Mouse (Mus musculus) CH12.LX (cell line): Measurements from ENCODE around the gene Dtx1. TPM values are rescaled to one million over a fixed set of nuclear protein-coding genes. Genes with fewer than 3 reads are reported as not detected.

Experiments
- DNase-seq: peaks from one replicate; pipeline ENCODE4 v3.0.0-alpha.2; 2013; ENCODE audit errors: extremely low read depth
- H3K27ac ChIP-seq: 2 replicates; pipeline ENCODE4 v1.5.1; 2012; ENCODE audit warnings: low read depth, mild to moderate bottlenecking, control low read depth, moderate library complexity; ENCODE audit not compliant: insufficient read depth
- H3K27me3 ChIP-seq: replicated peaks from 2 replicates; pipeline ENCODE3; 2012; ENCODE audit warnings: inconsistent platforms
- H3K36me3 ChIP-seq, 2 experiments: replicated peaks in 1 of 2; 2 replicates each; pipeline versions ENCODE3 to v1.6.1; 2012; ENCODE audit warnings: inconsistent platforms in 1 of 2, low read length in 1 of 2, mild to moderate bottlenecking in 1 of 2, mixed read lengths in 1 of 2, moderate library complexity in 1 of 2; ENCODE audit not compliant: control insufficient read depth in 1 of 2, insufficient read depth in 1 of 2
- H3K4me1 ChIP-seq, 2 experiments: 2 replicates each; pipeline ENCODE4 v1.6.1; 2012; ENCODE audit warnings: inconsistent platforms in 1 of 2, moderate library complexity in 1 of 2; ENCODE audit not compliant: insufficient read depth in 2 of 2, control insufficient read depth in 1 of 2
- H3K4me2 ChIP-seq: 2 replicates; pipeline ENCODE4 v1.6.1; 2012; ENCODE audit warnings: low read depth, mild to moderate bottlenecking, control low read depth; ENCODE audit not compliant: poor library complexity, insufficient read depth, severe bottlenecking
- H3K4me3 ChIP-seq, 3 experiments: fragments of 150-350 bp in 1 of 3; sonication (generic) in 1 of 3; replicated peaks in 1 of 3; 2 replicates each; pipeline versions ENCODE3 to v1.5.1; 2011 to 2012; ENCODE audit warnings: low read depth in 2 of 3, low read length in 2 of 3, mild to moderate bottlenecking in 2 of 3, moderate library complexity in 2 of 3, control low read depth in 1 of 3, improper control_type of control experiment in 1 of 3, inconsistent platforms in 1 of 3, mixed read lengths in 1 of 3; ENCODE audit not compliant: poor library complexity in 1 of 3
- H3K79me2 ChIP-seq: replicated peaks from 2 replicates; pipeline ENCODE4 v1.6.1; 2012; ENCODE audit warnings: mild to moderate bottlenecking, moderate library complexity; ENCODE audit not compliant: control insufficient read depth, poor library complexity, insufficient read depth, severe bottlenecking; ENCODE audit errors: extremely low read depth
- H3K9ac ChIP-seq: 2 replicates; pipeline ENCODE4 v1.6.1; 2012; ENCODE audit warnings: low read depth, mild to moderate bottlenecking, control low read depth, moderate library complexity; ENCODE audit not compliant: insufficient read depth
- H3K9me3 ChIP-seq: replicated peaks from 2 replicates; pipeline ENCODE3; 2012; ENCODE audit warnings: low read length, inconsistent platforms, mixed read lengths
- BHLHE40 ChIP-seq: IDR thresholded peaks from 2 replicates; pipeline ENCODE4 v1.6.1; 2011; ENCODE audit warnings: mild to moderate bottlenecking, low read depth, low read length, improper control_type of control experiment
- ELF1 ChIP-seq: IDR thresholded peaks from 2 replicates; pipeline ENCODE4 v1.6.1; 2014; ENCODE audit warnings: low read depth, mild to moderate bottlenecking, inconsistent platforms, low read length, improper control_type of control experiment
- EP300 ChIP-seq: IDR thresholded peaks from 2 replicates; pipeline ENCODE4 v1.6.1; 2011; ENCODE audit warnings: low read length, improper control_type of control experiment
- HCFC1 ChIP-seq: IDR thresholded peaks from 2 replicates; pipeline ENCODE4 v1.6.1; 2012; ENCODE audit warnings: low read depth, mild to moderate bottlenecking, inconsistent platforms, low read length, improper control_type of control experiment
- IRF4 ChIP-seq: IDR thresholded peaks from 2 replicates; pipeline ENCODE4 v1.6.1; 2014; ENCODE audit warnings: low read depth, mild to moderate bottlenecking, inconsistent platforms, low read length, improper control_type of control experiment
- MAFK ChIP-seq: IDR thresholded peaks from 2 replicates; pipeline ENCODE4 v1.6.1; 2011; ENCODE audit warnings: low read length, improper control_type of control experiment; ENCODE audit not compliant: insufficient replicate concordance
- MXI1 ChIP-seq: IDR thresholded peaks from 2 replicates; pipeline ENCODE4 v1.6.1; 2011; ENCODE audit warnings: mild to moderate bottlenecking, low read depth, low read length, improper control_type of control experiment
- PAX5 ChIP-seq: IDR thresholded peaks from 2 replicates; pipeline ENCODE4 v1.6.1; 2012; ENCODE audit warnings: low read length, inconsistent platforms, mixed read lengths
- POLR2AphosphoS2 ChIP-seq: IDR thresholded peaks from 2 replicates; pipeline ENCODE4 v1.6.1; 2011; ENCODE audit warnings: low read depth, low read length, improper control_type of control experiment
- TBP ChIP-seq: conservative IDR thresholded peaks from 2 replicates; pipeline ENCODE4 v1.6.1; 2011; ENCODE audit warnings: low read depth, low read length, improper control_type of control experiment
- USF1 ChIP-seq: IDR thresholded peaks from 2 replicates; pipeline ENCODE4 v1.6.1; 2014; ENCODE audit warnings: low read depth, mild to moderate bottlenecking, inconsistent platforms, low read length, improper control_type of control experiment
- USF2 ChIP-seq: conservative IDR thresholded peaks from 2 replicates; pipeline ENCODE4 v1.6.1; 2011; ENCODE audit warnings: low read depth, low read length, improper control_type of control experiment
- ZC3H11A ChIP-seq: IDR thresholded peaks from 2 replicates; pipeline ENCODE4 v1.6.1; 2012; ENCODE audit warnings: low read depth, mild to moderate bottlenecking, inconsistent platforms, low read length, improper control_type of control experiment
- ZMIZ1 ChIP-seq: IDR thresholded peaks from 2 replicates; pipeline ENCODE4 v1.6.1; 2012; ENCODE audit warnings: low read depth, mild to moderate bottlenecking, inconsistent platforms, low read length, improper control_type of control experiment
- ZNF384 ChIP-seq: IDR thresholded peaks from 2 replicates; pipeline ENCODE4 v1.6.1; 2012; ENCODE audit warnings: low read depth, low read length, improper control_type of control experiment, inconsistent platforms
- dilution Hi-C: fragments of 300-500 bp; cut with MboI; formaldehyde crosslinking; loops from 2 replicates; pipeline ENCODE4 v1.14.3; 2020; ENCODE audit warnings: low sequenced_read_pairs; ENCODE audit not compliant: extremely low pct_unique_long_range_greater_than_20kb, extremely low pct_ligation_motif_present
- in situ Hi-C: fragments of 300-500 bp; cut with MboI; formaldehyde crosslinking; loops from 3 replicates; pipeline ENCODE4 v1.14.3; 2019; ENCODE audit warnings: low sequenced_read_pairs, low pct_ligation_motif_present, low pct_unique_long_range_greater_than_20kb, mixed read lengths
- polyA plus RNA-seq: library from polyadenylated mRNA; unstranded; fragments of >175 nt; gene quantifications from 2 replicates; pipeline ENCODE4 v1.2.1, GENCODE M21; 2012; ENCODE audit warnings: low read depth; ENCODE audit not compliant: insufficient read length
- total RNA-seq, 2 experiments: library from RNA; depleted of rRNA; stranded (reverse); fragments of 300-350 nt in 1 of 2; fragments of >200 nt in 1 of 2; gene quantifications; 2 replicates each; pipeline ENCODE4 v1.2.3; 2012 to 2014

Dtx1 gene
- total and polyA plus RNA-seq, 3 experiments = 0.98 to 3.9 (median 2.1) TPM

GRCm38 (mm10) chr5:120696865-120697264, 14.9 kb downstream of the Dtx1 start (continued):
- no peak for TF ChIP-seq HCFC1
- no peak for TF ChIP-seq ZC3H11A
- no peak for TF ChIP-seq MXI1
- no peak for TF ChIP-seq TBP
- TF ChIP-seq ZNF384 = no peak; the same call in 1 of the 2 replicates
- no peak for TF ChIP-seq ZMIZ1

- dilution Hi-C loops = no loop called here
- DNase-seq = no peak
- no peaks in the 10 kb centered on the region for H3K27me3 ChIP-seq
- in situ Hi-C loops = no loop called here
- no peaks in the 10 kb centered on the region for H3K79me2 ChIP-seq
- H3K9me3 ChIP-seq = peaks cover 13% of the 10 kb centered on the region
- H3K4me3 ChIP-seq = no peak overlapping the region
- H3K27ac ChIP-seq = no peak overlapping the region
- H3K4me2 ChIP-seq = no peak overlapping the region
- peaks cover 18 to 55% of the 10 kb centered on the region in 2 experiments for H3K4me1 ChIP-seq
- no peak overlapping the region for H3K9ac ChIP-seq
- TF ChIP-seq PAX5 = no peak
- TF ChIP-seq ELF1 = 0 out of 2 replicates have a peak, but pooled peaks have one; percentile 13
- TF ChIP-seq HCFC1 = peak; percentile 31; the same call in 1 of the 2 replicates
- peak; percentile 88 for TF ChIP-seq USF1
- peak; percentile 56 for TF ChIP-seq BHLHE40
- peak; percentile 97 for TF ChIP-seq USF2
- TF ChIP-seq, all 38 proteins: peak for 5
- peaks cover 1 to 5% of the 10 kb centered on the region in 2 experiments for H3K36me3 ChIP-seq
Measured at GRCm38 (mm10) chr5:120696057-120696743, 15.5 kb downstream of the Dtx1 start.

- H3K4me1 ChIP-seq = peaks cover 28 to 57% of the 10 kb centered on the region in 2 experiments
- no peak for DNase-seq
- H3K9me3 ChIP-seq = peaks cover 13% of the 10 kb centered on the region
- dilution Hi-C loops = no loop called here
- in situ Hi-C loops = no loop called here
- H3K27me3 ChIP-seq = no peaks in the 10 kb centered on the region
- no peaks in the 10 kb centered on the region for H3K79me2 ChIP-seq
- H3K9ac ChIP-seq = no peak overlapping the region
- H3K36me3 ChIP-seq = peaks cover 1 to 5% of the 10 kb centered on the region in 2 experiments
- H3K27ac ChIP-seq = no peak overlapping the region; the same call in 1 of the 2 replicates
- H3K4me2 ChIP-seq = no peak overlapping the region
- no peak overlapping the region for H3K4me3 ChIP-seq
- TF ChIP-seq POLR2AphosphoS2 (no peak), ZC3H11A (no peak), USF2 (no peak), EP300 (no peak), IRF4 (no peak), MAFK (no peak), ZMIZ1 (no peak)
Measured at GRCm38 (mm10) chr5:120694695-120695074, 17.0 kb downstream of the Dtx1 start.
